Mouse (Mus musculus) c-Kit-positive CD71-positive TER-119-negative erythroid progenitor cells, embryonic 14.5 days (primary cell): ENCODE measurements around the gene H2-DMb1.

ENCODE experiments used
- DNase-seq: peaks from one replicate; pipeline ENCODE4 v3.0.0-alpha.2; 2013; ENCODE audit warnings: low read depth

H2-DMb1 gene

GRCm38 (mm10) chr17:34152923-34153322 is at the start of gene H2-DMb1:
TSS of gene H2-DMb1 (plus strand) at chr17:34153072.
- DNase-seq = no peak

GRCm38 (mm10) chr17:34104804-34105203 is 48.1 kb upstream of the H2-DMb1 start:
- DNase-seq = no peak

DNA sequence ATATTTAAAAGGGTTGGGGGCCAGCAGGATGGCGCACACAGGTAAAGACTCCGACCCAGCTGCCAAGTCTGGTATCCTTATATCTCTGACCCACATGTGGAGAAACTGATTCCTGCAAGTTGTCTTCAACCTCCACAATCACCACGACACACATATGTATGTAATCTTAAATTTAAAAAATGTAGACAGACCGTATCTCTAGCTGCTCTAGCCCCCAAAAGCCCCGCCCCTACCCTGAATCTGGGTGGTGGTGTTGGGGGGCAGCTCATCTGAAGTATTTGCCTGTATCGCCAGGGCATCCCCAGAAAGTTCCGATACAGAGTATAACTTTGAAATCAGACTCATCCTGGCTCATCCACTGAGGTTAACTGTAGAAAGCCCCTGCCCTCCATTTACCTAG is 46.3 kb upstream of the H2-DMb1 start:
- DNase-seq = no peak

DNA sequence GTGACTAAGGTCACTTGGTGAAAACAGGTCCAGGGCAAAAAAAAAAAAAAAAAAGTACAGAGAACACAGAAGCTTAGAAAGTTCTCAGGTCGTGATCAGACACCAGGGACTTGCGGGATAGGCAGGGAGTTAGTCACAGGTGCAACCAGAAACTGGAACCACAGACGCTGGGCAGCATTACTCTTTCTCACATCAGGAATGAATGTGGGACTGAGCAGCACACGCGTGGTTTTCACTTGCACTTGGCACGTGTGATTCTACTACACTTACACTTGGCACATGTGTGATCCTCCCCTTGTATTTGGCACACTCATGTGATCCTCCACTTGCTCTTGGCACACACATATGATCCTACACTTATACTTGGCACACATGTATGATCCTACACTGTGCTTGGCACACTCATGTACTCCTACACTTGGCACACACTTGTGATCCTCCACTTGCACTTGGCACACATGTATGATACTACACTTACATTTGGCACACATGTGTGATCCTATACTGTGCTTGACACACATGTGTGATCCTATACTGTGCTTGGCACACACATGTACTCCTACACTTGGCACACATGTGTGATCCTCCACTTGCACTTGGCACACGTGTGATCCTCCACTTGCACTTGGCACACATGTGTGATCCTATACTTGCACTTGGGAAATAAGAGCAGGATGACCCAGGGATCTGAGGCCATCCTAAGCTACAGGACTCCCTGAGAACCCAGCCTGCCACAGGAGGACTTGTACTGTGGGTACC is 45.6 kb upstream of the H2-DMb1 start:
- DNase-seq = no peak

DNA sequence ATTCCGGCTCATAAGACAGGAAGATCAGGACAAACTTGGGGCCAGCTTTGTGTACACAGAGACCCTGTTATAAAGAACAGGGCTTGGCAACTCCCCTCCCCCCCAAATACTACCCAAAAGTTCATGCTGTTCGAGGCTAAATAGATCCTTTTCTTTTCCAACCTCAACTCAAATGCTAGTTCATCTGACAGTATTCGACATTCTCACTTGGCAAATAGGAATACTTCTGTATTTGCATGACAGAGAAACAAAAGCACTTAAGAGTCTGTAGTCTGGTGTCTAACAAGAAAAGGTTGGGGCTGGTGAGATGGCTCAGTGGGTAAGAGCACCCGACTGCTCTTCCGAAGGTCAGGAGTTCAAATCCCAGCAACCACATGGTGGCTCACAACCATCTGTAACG is 44.4 kb upstream of the H2-DMb1 start:
- DNase-seq = no peak

DNA sequence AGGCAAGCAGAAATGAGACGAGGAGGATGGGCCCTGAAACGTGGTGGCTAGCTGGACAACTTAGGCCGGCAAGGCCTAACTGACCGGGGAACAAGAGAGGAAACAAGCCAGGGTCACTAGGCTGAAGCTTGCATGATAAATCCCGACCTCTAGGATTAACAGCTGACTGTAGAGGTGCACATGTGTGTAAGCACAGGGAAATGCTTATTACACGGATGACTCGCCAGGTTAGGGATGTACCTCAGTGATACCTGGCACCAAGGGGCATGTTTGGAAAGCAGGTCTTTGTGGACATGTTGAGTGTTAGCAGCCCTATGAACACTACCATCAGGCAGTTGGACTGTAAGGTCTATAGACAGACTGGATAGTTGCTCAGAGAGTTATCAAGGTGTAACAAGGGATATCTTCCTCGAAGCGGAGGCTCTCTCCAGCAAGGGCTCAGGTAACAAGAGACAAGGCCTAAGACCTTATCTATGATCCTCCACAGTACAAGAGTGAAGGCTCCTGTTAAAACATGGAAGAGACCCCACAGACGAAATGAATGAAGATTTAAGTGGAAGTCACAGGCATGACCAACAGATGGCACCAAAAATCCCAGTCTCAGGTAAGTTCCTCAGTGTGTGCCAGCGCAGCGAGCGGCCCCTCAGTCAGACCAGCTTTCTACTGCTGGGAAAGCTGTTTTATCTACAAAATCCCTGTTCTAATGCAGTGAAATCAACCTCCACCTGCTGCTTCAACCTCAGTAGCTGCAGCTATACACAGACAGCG is 43.6 kb upstream of the H2-DMb1 start:
- no peak for DNase-seq

DNA sequence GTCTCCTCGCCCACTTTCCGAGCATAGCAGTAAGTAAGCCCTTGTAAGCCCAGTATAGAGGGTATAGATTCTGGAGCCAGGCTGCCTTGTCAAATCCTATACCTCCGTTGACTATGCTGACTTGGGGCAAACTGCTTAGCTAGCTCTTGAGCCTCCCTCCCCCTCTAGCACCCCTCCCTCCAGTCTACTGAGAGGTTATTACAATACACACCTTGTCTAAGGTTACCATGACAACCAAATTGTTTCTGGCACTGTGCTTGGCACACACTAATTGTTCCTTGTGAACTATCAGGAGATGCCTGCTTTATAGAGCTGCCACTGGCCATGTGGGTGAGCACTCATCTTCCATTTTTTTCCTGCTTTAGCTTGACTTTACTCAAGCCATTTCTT is 43.1 kb upstream of the H2-DMb1 start:
- DNase-seq = no peak

- DNase-seq = no peak
Measured at GRCm38 (mm10) chr17:34110309-34110708, 42.6 kb upstream of the H2-DMb1 start.

GRCm38 (mm10) chr17:34114114-34114513 is 38.8 kb upstream of the H2-DMb1 start:
- no peak for DNase-seq

DNA sequence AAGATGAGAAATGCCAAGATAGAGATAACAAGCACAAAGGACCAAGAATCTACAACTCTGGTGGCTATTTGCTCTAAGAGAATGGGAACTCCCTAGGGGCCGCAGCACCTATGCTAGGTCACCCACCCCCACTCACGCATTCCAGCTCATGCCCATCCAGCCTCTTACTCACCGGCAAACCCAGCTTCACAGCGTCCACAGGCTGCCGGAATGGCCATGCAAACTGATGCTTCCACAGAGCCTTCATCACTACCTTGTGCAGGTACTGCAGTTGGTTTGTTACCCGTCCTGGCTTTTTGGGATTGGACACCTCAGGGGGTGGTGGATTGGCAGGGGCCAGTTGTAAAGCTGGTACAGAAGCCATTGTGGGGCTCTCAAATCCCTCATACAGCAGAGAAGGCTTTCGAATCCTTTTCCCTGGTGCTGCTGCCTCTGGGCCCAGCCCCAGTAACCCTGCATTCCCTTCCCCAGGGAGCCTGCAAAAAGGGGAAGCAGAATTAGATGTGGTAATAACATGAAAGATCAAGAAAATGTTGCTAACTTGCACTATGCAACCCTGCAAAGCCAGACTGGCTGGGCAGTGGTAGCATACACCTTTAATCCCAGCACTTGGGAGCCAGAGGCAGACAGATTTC is 36.0 kb upstream of the H2-DMb1 start:
- no peak for DNase-seq

- DNase-seq = no peak
Measured at GRCm38 (mm10) chr17:34117421-34118112, 35.3 kb upstream of the H2-DMb1 start.

- no peak for DNase-seq
Measured at GRCm38 (mm10) chr17:34118113-34118872, 34.6 kb upstream of the H2-DMb1 start.

- no peak for DNase-seq
Measured at GRCm38 (mm10) chr17:34118873-34119248, 34.0 kb upstream of the H2-DMb1 start.

DNA sequence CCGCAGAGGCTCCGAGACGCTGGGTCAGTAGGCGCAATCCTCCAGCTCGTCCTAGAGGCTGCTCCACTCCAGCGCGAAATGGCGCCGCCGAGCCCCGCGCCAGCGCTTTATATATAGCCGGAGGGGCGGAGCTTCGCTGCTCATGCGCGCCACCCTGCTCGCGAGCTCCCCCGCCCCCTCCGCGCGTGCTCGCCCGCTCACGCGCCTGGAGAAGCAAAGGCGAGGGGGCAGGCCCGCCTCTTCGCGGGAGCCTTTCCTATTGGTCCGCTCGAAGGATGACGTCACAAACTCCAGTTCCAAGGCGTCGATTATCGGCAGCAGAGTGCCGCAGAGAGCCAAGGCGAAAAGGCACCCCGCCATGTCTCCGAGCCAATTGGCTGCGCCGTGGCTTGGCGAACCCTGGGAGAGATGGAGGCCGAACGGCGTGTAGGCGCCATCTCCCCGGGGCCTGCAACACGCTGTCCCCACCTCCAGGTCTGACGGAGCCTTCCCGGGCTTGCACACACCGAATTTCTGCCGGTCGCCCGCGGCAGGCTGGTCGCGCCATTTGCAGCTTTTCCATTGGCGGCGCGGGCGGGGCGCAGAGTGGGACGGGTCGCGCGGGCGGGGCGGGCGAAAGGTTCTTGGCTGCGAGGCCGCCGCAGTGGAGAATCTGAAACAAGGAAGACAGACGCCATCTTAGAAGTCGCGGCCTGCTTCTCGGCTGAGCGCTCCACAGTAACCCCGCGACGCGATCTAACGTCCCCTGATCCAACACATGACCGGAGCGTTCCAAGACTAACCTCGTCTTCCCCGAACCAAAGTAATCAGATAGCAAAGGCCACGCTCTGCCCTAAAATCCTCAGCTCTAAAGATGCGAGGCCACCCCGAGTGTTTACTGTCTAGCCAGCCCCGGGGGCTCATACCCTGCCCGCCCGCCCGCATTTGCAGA is 33.4 kb upstream of the H2-DMb1 start, which contains the start of gene H2-DMa:
H2-DMa (plus strand) TSS at position 293 of the 931 bp plus-strand sequence.
- peak; percentile 98 for DNase-seq

DNA sequence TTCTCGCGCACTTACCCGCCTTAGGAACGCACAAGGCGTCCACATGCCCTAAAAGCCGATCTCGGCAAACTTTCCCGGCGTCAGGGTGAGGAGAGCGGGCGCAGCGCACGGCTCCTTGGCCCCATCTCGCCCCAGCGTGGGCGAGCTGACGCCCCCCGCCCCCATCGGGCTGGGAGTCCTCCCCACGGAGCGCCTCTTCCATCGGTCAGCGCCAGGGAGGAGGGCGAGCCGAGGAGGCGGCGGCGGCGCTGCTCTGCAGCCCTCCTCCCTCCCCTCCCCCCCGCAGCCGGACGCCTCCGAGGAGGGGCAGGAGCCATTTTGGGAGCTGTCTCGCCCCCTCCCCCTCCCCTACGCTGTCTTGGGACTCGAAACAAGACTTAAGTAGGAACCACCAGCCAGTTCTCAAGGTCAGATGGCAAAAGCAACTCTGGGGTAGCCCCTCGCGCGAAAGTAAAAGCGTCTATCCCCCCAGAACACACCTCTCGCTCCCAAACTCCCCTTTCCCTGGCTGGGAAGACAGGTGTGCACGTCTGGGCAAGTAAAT is 32.6 kb upstream of the H2-DMb1 start:
- DNase-seq = no peak

DNA sequence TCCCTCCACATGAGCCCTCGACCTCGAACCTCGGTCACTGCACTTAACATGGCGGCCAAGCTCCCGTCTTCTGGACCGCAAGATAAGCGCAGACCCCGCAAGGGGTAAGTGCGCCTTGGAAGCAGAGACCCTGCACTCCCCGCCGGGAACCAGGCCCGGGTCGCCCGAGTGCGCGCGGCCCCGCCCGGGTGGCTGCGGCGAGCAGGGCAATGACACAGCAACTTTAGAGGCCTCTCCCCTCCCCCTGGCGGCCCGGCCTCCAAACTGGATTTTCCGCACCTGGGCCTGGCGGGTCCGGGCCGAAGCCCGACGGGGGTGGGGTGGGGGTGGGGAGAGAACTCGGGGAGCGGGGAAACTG is 32.1 kb upstream of the H2-DMb1 start:
- DNase-seq = no peak

- DNase-seq = no peak
Measured at GRCm38 (mm10) chr17:34121172-34121878, 31.5 kb upstream of the H2-DMb1 start.

GRCm38 (mm10) chr17:34121879-34122187 is 31.0 kb upstream of the H2-DMb1 start:
- no peak for DNase-seq

- DNase-seq = peak; percentile 93
Measured at GRCm38 (mm10) chr17:34122188-34122984, 30.5 kb upstream of the H2-DMb1 start, which contains the start of gene Brd2. TSS of gene Brd2 (minus strand) at chr17:34122634.
